Mouse (Mus musculus) cerebellum, adult 2 months (tissue): ENCODE results near the gene Gm28053. TPM values are rescaled to one million over a fixed set of nuclear protein-coding genes. Genes with fewer than 3 reads are reported as not detected.

Experiments
- DNase-seq, 2 experiments: peaks; one replicate each; pipeline ENCODE4 v3.0.0; 2021
- H3K27ac ChIP-seq: fragments of 200-500 bp; 2 replicates; pipeline ENCODE4 v1.5.1; 2012; ENCODE audit warnings: low read length, control low read depth, inconsistent platforms; ENCODE audit not compliant: insufficient read depth
- H3K27me3 ChIP-seq: fragments of 200-500 bp; 2 replicates; pipeline ENCODE4 v1.6.1; 2012; ENCODE audit warnings: inconsistent platforms, mild to moderate bottlenecking, low read length, moderate library complexity; ENCODE audit not compliant: control insufficient read depth, insufficient read depth
- H3K4me1 ChIP-seq: fragments of 200-500 bp; 2 replicates; pipeline ENCODE4 v1.6.1; 2011; ENCODE audit warnings: low read length; ENCODE audit not compliant: control insufficient read depth, insufficient read depth
- H3K4me3 ChIP-seq: fragments of 200-500 bp; replicated peaks from 2 replicates; pipeline ENCODE3; 2011; ENCODE audit warnings: mild to moderate bottlenecking, low read depth, low read length, control low read depth; ENCODE audit not compliant: insufficient read depth
- CTCF ChIP-seq: fragments of 200-500 bp; IDR thresholded peaks from 2 replicates; pipeline ENCODE4 v1.5.1; 2011; ENCODE audit warnings: low read depth, mild to moderate bottlenecking, control low read depth, low read length, moderate library complexity, borderline replicate concordance; ENCODE audit not compliant: insufficient read depth
- POLR2A ChIP-seq: fragments of 200-500 bp; IDR thresholded peaks from 2 replicates; pipeline ENCODE4 v1.6.1; 2011; ENCODE audit warnings: low read length, control low read depth, borderline replicate concordance; ENCODE audit not compliant: insufficient read depth
- WGBS: fragments of 180-500 bp; shearing (Covaris S2); methylation state at CpG from one replicate; pipeline ENCODE4 v1.1.7; 2018; 5-methylcytosine and 5-hydroxymethylcytosine counted together
- polyA plus RNA-seq: library from polyadenylated mRNA; depleted of rRNA; stranded (reverse); fragments of >200 nt; gene quantifications from 2 replicates; pipeline ENCODE4 v1.2.3, GENCODE M21; 2012

Gene Gm28053
- polyA plus RNA-seq, 1 experiment = 0.93 TPM

DNA sequence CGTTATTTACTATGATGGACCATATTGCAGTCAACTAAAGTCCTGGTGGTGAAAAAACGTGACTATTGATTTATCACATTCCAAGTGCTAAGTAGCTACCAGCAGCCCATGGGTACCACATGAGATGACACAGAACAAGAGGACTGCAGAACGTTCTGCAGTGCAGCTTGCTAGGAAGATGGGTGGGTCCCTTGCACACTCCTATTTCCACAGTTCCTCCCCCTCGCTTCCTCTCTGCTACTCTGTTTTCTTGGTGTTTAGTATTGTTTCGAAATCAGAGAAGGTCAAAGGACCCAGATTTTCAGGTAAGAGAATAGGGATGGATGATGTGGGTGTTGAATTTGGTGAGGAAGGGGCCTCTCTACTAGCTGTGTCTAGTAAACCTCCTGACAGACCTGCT, 34.1 kb upstream of the Gm28053 start, which contains the start of gene Gimap4:
Gimap4 (plus strand) TSS at position 231 of the 400 bp plus-strand sequence.
- Histone ChIP-seq H3K27me3 (no peaks in the 10 kb centered on the region), H3K27ac (no peak within 1 kb of the TSS), H3K4me1 (no peaks in the 10 kb centered on the region; the same call in 1 of the 2 replicates), H3K4me3 (no peak within 1 kb of the TSS)
- WGBS = 82% methylated on average over 5 of the region's 5 CpGs
- DNase-seq = no peak
- TF ChIP-seq POLR2A = no peak
- no peak for TF ChIP-seq CTCF

DNA sequence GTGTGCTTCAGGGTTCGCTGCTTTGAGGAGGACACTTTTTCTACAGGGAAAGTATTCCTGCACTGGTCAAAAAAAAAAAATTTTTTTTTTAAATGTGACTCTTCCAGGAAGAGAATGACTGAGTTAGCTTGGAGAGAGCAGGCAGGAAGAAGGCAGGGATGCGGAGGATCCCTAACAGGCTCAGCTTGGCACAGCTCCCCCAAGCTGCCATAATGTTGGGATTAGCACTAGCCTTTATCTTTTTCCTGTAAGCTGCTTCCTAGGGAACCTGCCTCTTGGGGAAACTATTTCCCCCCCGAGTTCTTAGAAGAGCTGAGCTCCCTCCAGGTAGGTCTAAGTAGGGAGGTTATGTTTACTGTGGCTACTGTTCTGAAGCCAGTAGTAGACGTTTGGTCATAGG, 33.6 kb upstream of the Gm28053 start:
- Histone ChIP-seq H3K4me1 (no peaks in the 10 kb centered on the region; the same call in 1 of the 2 replicates), H3K27ac (no peak overlapping the region), H3K27me3 (no peaks in the 10 kb centered on the region), H3K4me3 (no peak overlapping the region)
- 62% methylated on average over 4 of the region's 4 CpGs for WGBS
- TF ChIP-seq POLR2A = no peak
- TF ChIP-seq CTCF = no peak
- DNase-seq = no peak

DNA sequence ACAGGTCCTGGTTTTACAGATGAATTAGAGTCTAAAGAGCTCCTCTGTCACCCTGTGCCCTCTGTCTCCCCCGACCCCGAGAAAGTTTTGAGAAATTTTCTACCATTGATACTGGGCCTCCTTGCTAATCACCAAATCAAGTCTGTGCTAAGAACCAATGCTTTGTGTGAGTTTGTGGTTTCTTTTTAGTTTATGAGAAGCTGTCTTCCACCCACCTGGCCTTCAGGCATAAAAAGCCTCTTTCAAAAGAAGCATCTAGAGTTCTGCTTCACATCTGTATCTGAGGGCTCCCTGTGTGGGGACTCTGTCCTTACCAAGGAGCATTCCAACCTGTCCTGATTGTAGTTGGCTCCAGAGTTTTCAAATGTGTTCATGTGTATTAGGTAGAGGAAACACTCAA, 33.2 kb upstream of the Gm28053 start:
- no peaks in the 10 kb centered on the region for H3K27me3 ChIP-seq
- no peak overlapping the region for H3K27ac ChIP-seq
- WGBS = 77% methylated on average over 2 of the region's 2 CpGs
- DNase-seq = no peak
- H3K4me3 ChIP-seq = no peak overlapping the region
- TF ChIP-seq CTCF (no peak), POLR2A (no peak)
- H3K4me1 ChIP-seq = no peaks in the 10 kb centered on the region; the same call in 1 of the 2 replicates

DNA sequence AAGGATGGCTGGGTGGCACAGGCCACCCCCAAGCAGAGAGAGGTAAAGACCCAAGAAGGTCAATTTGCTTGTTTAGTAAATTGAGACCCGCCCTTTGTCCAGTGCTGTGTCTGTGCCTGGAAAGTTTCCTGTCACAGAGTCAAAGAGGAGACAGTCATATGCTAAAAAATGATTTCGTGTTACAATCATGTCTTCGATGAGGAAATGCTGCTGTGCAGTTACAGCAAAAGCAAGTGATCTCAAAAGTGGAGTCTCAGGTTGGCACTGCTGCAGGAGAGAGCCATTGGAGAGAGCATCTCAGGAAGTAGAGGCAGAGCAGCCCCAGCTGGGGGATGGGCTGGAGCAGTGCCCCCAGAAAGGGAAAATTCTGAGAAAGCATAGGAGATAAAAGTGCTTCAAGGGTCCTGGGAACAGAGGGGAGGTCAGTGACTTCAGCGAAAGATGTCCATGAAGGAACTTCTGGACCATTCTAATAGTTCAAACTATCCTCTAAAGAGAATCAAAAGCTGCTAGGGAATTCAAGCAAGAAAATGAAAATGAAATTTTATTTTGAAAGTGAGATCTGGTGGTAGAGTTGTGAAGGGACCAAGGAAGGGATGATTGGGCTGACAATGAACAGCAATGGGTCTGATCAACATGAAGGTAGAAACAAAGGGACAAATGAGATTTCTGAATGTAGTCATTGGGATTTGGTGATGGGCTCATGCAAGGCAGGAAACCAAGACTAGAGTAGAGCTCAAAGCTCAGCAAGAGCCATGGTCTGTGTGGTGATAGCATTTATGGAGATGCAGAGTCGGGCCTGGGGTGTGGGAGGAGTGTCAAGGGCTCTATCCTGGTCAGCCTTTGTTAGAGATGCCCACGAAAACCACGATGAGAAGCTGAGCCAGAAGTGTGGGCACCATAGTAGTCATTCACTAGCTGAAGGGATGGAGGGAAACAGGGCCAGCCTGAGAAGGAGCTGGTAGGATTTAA, 32.4 kb upstream of the Gm28053 start:
- H3K4me1 ChIP-seq = no peaks in the 10 kb centered on the region; the same call in 1 of the 2 replicates
- 87% methylated on average over 7 of the region's 7 CpGs for WGBS
- no peaks in the 10 kb centered on the region for H3K27me3 ChIP-seq
- TF ChIP-seq POLR2A = no peak
- TF ChIP-seq CTCF = no peak
- DNase-seq = no peak
- no peak overlapping the region for H3K4me3 ChIP-seq
- H3K27ac ChIP-seq = no peak overlapping the region

DNA sequence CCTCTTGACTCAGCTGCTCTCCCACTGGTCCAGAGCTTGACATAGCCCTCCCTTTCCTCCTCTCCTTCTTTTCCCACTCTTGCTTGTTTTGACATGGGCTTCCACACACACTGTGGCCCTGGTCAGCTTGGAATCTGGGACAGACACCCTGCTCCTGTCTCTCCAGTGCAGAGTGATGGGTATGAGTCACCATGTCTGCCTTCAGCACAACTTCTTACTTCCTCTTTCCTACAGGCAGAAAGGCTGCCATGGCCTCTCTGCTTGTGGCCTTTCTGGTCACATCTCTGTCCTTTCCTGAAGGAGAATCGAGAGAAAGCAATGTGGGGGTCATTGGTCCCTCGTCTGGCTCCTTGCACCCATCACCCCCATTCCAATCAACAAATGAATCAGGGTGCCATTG, 31.3 kb upstream of the Gm28053 start:
- DNase-seq = no peak
- Histone ChIP-seq H3K4me3 (no peak overlapping the region), H3K27ac (no peak overlapping the region), H3K27me3 (no peaks in the 10 kb centered on the region), H3K4me1 (no peaks in the 10 kb centered on the region; the same call in 1 of the 2 replicates)
- WGBS = 72% methylated on average over 2 of the region's 2 CpGs
- TF ChIP-seq POLR2A = no peak
- no peak for TF ChIP-seq CTCF

DNA sequence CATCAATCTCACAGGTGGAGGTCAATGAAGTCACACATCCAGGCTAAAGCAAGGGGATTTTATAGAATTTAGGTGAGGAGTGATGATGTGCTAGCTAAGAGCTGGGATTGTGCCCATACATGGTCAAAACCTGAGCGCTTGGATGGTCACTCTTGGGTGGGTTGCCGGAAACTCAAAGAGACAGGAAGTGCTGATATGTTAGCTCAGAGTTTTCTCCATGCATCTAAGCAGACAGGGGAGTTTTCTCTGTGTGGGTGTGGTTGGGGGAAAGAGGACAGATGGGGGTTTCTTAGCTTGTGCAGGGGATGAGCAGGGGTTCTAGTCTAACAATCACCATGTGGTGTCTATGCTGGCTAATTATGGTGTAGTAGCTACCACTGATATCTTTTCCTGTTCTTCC, 29.1 kb upstream of the Gm28053 start:
- 94% methylated on average over 2 of the region's 2 CpGs for WGBS
- no peaks in the 10 kb centered on the region for H3K4me1 ChIP-seq
- TF ChIP-seq POLR2A = no peak
- TF ChIP-seq CTCF = no peak
- no peaks in the 10 kb centered on the region for H3K27me3 ChIP-seq
- no peak for DNase-seq
- H3K4me3 ChIP-seq = no peak overlapping the region
- no peak overlapping the region for H3K27ac ChIP-seq

DNA sequence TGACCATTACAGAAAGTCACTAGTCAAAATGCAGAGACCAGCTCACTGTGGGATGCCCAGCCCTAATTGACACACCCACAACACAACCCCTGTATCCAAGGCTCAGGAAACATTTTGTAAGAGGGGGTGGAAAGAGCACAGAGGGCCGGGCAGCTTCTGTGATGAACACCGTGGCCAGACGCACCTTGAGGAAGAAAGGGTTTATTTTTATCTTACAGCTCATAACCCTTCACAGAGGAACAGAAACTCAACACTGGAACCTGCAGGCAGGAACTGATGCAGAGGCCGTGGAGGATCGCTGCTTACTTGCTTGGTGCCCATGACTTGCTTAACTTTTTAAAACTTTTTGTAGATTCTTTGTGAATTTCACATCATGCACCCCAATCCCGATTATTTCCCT, 25.4 kb upstream of the Gm28053 start:
- H3K27ac ChIP-seq = no peak overlapping the region
- DNase-seq = no peak
- H3K4me1 ChIP-seq = no peaks in the 10 kb centered on the region
- no peaks in the 10 kb centered on the region; the same call in 1 of the 2 replicates for H3K27me3 ChIP-seq
- no peak for TF ChIP-seq CTCF
- TF ChIP-seq POLR2A = no peak
- 91% methylated on average over 6 of the region's 6 CpGs for WGBS
- no peak overlapping the region for H3K4me3 ChIP-seq
